Mouse (Mus musculus) olfactory bulb, adult 2 months (tissue): ENCODE measurements at regions not wholly inside any gene's neighbourhood (a gene's known extent, or its start where the extent isn't known, plus 50 kb on each side); places are given as distances from the start of the nearest gene placed in this dataset.

Experiments used
- H3K27ac ChIP-seq: fragments of 200-500 bp; 2 replicates; pipeline ENCODE4 v1.5.1; 2012; ENCODE audit warnings: low read depth, low read length; ENCODE audit not compliant: insufficient read depth
- H3K4me1 ChIP-seq: fragments of 200-500 bp; 2 replicates; pipeline ENCODE4 v1.6.1; 2012; ENCODE audit warnings: low read length; ENCODE audit not compliant: control insufficient read depth, insufficient read depth
- H3K4me3 ChIP-seq: fragments of 200-500 bp; 2 replicates; pipeline ENCODE4 v1.5.1; 2012; ENCODE audit warnings: mild to moderate bottlenecking, low read depth, low read length, moderate library complexity; ENCODE audit not compliant: insufficient read depth
- CTCF ChIP-seq: fragments of 200-500 bp; IDR thresholded peaks from 2 replicates; pipeline ENCODE4 v1.5.1; 2012; ENCODE audit warnings: low read depth, mild to moderate bottlenecking, low read length, moderate library complexity; ENCODE audit not compliant: insufficient read depth
- POLR2A ChIP-seq: fragments of 200-500 bp; IDR thresholded peaks from 2 replicates; pipeline ENCODE4 v1.6.1; 2012; ENCODE audit warnings: mild to moderate bottlenecking, low read depth, low read length, moderate library complexity; ENCODE audit not compliant: insufficient read depth
- WGBS: fragments of 180-500 bp; shearing (Covaris S2); methylation state at CpG from one replicate; pipeline ENCODE4 v1.1.7; 2018; 5-methylcytosine and 5-hydroxymethylcytosine counted together

GRCm38 (mm10) chr13:60296896-60297275, 119.7 kb upstream of the Gas1 start:
- no peak overlapping the region for H3K27ac ChIP-seq
- TF ChIP-seq POLR2A: no peak
- TF ChIP-seq CTCF: no peak
- H3K4me1 ChIP-seq: peaks cover 2% of the 10 kb centered on the region; the same call in 1 of the 2 replicates
- 78% methylated on average over 6 of the region's 6 CpGs for WGBS
- H3K4me3 ChIP-seq: no peak overlapping the region

GRCm38 (mm10) chr13:60298575-60298974, 121.4 kb upstream of the Gas1 start:
- 73% methylated on average over 2 of the region's 2 CpGs for WGBS
- TF ChIP-seq POLR2A: no peak
- TF ChIP-seq CTCF: no peak
- no peak overlapping the region for H3K4me3 ChIP-seq
- peaks cover 2% of the 10 kb centered on the region; the same call in 1 of the 2 replicates for H3K4me1 ChIP-seq
- H3K27ac ChIP-seq: no peak overlapping the region

GRCm38 (mm10) chr13:60299076-60299475, 121.9 kb upstream of the Gas1 start:
- H3K4me1 ChIP-seq: peaks cover 2% of the 10 kb centered on the region; the same call in 1 of the 2 replicates
- TF ChIP-seq CTCF (no peak), POLR2A (no peak)
- H3K27ac ChIP-seq: no peak overlapping the region
- H3K4me3 ChIP-seq: no peak overlapping the region
- 62% methylated on average over 5 of the region's 5 CpGs for WGBS

GRCm38 (mm10) chr13:60303561-60303960, 126.4 kb upstream of the Gas1 start:
- TF ChIP-seq POLR2A: no peak
- TF ChIP-seq CTCF: no peak
- H3K4me1 ChIP-seq: no peaks in the 10 kb centered on the region
- 93% methylated on average over 9 of the region's 9 CpGs for WGBS
- no peak overlapping the region for H3K27ac ChIP-seq
- H3K4me3 ChIP-seq: no peak overlapping the region

- Histone ChIP-seq H3K4me1 (no peaks in the 10 kb centered on the region), H3K27ac (no peak overlapping the region), H3K4me3 (no peak overlapping the region)
- no peak for TF ChIP-seq CTCF
- no peak for TF ChIP-seq POLR2A
- 73% methylated on average over 1 of the region's 1 CpGs for WGBS
These were observed 128.1 kb upstream of the Gas1 start for GRCm38 (mm10) chr13:60305028-60305810.

- Histone ChIP-seq H3K27ac (no peak overlapping the region), H3K4me1 (no peaks in the 10 kb centered on the region), H3K4me3 (no peak overlapping the region)
- no peak for TF ChIP-seq POLR2A
- TF ChIP-seq CTCF: no peak
- 74% methylated on average over 13 of the region's 13 CpGs for WGBS
These were observed 131.1 kb upstream of the Gas1 start for GRCm38 (mm10) chr13:60308062-60308801.

- 95% methylated on average over 12 of the region's 12 CpGs for whole genome bisulfite sequencing
- TF ChIP-seq POLR2A (no peak), CTCF (no peak)
These were observed 132.3 kb upstream of the Gas1 start for GRCm38 (mm10) chr13:60309482-60309881.

GRCm38 (mm10) chr13:60309926-60310325, 132.8 kb upstream of the Gas1 start:
- H3K4me3 ChIP-seq: no peak overlapping the region
- H3K4me1 ChIP-seq: no peaks in the 10 kb centered on the region
- no peak overlapping the region for H3K27ac ChIP-seq
- TF ChIP-seq CTCF (no peak), POLR2A (no peak)
- 95% methylated on average over 4 of the region's 4 CpGs for WGBS

More at GRCm38 (mm10) chr13:60309482-60309881, 132.3 kb upstream of the Gas1 start:
- Histone ChIP-seq H3K27ac (no peak overlapping the region), H3K4me3 (no peak overlapping the region), H3K4me1 (no peaks in the 10 kb centered on the region)
